Mouse (Mus musculus): ENCODE measurements around the gene Wfdc12. TPM values are rescaled to one million over a fixed set of nuclear protein-coding genes. Genes with fewer than 3 reads are reported as not detected.

The Wfdc12 gene
- total RNA-seq (2023; ENCODE audit: inconsistent age): not detected in 4 replicates

DNA sequence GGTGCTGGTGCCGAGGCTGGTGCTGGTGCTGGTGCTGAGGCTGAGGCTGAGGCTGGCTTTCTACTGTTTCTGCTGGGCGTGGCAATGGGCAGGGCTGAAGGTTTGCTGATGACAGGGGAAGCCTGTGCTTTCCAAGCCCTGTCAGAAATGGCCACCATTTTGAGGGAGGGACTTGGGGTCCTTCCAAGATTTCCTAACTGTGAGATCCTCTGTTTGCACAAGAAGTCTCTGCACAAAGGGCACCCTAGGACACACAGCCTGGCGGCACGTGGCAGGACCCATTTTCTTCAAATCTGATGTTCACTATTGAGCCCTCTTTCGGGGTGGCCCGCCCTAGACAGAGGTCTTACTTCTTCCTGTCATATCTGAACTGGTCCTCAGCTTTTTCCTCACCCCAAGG is at the start of gene Wfdc12:
TSS of gene Wfdc12 (minus strand) at position 33 of the 400 bp plus-strand sequence.

DNA sequence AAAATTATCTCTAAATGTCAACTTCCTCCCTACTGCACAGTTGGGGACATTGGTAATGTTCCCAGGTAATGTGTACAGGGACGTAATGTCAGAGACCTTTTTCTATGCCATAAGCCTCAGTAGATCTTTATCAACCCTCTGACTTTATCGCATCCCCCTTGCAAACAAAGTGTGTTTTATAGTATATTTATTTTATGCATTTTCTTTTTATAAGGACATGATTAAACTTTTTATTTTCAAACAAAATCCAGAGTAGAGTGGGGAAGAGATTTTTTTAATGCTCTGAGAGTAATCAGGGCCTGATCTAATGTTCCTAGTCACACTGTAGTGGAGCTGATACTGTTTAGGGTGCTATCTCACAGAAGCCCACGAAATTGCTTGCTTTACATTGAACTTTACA is 48.0 kb upstream of the Wfdc12 start, which contains the start of gene Svs2:
TSS of gene Svs2 (minus strand) at position 101 of the 400 bp plus-strand sequence.

DNA sequence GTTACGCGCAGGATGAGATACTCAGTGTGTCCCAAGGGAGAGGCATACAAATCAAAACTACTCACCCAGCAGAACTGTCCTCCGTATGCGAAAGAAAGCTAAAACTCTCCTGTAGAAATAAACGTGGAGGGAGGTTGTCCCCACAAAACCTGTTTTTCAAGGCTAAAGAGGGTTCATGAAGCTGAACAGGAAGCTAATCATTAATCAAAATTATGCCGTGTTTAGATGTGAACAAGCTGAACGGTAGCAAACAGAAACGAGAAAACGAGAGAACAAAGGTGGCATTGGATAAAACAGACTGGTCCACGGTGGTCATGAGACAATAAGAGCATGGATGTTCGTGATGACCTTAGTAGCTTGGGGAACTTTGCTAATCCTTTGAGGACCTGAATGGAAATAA is 31.1 kb upstream of the Wfdc12 start, which contains the start of gene Wfdc15b:
TSS of gene Wfdc15b (minus strand) at position 139 of the 400 bp plus-strand sequence.

DNA sequence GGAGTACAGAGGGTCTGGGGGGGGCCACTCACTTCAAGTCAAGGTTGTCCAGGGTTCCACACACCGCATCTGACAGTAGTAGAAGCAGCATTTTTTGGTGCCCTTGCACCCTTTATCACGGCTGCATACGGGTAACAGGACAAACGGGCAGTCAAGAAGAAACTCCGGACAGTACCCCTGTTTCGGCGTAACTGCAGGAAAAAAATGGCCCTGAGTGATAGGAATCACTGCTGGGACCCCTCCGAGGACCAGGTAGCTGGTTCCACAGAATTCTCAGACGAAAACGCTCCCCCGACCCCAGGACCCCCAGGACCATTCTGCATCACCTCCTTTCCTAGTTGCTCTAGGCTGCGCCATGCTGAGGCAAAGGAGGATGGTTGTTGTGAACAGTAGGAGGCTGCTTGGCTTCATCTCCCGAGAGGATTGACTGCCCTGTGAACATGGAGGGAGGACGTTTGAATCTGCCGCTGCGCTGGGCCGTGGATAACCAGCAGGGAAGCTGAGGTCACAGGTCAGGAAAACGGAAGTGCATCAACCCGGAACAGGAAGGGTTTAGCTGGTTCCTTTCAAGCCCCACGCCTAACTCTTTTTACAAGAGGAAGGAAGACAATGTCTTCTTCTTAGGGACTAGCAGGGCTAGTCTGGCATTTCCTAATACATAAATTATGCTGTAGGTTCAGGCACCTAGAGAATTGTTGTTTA is 9.4 kb upstream of the Wfdc12 start, which contains the start of gene Wfdc15a:
TSS of gene Wfdc15a (minus strand) at position 505 of the 702 bp plus-strand sequence.

DNA sequence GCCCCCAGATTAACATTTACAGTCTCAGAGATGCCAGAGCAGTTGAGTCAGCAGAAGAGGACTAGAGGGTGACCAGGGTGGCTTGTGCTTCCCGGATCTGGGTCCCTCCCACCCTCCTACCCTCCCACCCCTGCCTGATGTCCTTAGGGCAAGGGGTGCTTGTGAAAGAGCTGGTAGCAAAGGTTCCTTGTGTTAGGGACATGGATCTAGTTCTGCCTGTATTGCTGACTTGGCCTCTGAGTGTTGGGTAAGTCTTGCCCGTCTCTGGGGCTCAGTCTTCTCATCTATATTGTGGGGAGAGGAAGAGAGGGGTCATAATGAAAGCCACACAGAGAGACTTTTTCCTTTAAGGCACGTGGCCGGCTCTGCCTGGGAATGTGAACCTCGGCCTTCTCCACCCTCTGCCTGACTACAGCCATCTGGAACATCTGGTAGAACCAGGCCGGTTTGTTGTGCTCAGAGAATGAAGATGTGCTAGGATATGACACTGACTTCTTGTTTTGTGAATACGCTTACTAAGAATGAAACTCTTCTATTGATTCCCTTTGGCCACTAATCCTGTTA is 7.6 kb downstream of the Wfdc12 start, which contains the start of gene Wfdc5:
TSS of gene Wfdc5 (minus strand) at position 51 of the 564 bp plus-strand sequence.

DNA sequence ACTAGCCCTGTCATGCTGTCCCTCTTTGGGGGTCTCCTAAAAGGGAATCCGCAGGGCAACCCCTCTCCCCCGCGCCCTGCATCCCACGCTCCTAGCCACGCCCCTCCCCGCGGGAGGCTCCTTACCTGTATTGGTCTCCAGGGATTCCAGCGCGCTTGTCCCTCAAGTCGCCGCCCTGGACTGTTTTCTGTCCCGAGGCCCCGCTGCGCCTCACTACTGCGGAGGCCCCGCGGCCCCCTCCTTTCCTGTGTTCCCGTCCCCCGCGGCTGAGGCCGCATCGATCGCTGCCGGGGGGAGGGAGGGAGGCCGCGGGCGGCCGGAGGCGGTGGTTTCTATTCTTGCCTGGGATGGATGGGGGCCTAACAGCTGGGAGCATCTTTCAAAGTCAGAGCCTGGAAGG is 19.5 kb downstream of the Wfdc12 start, which contains the start of gene Kcns1:
TSS of gene Kcns1 (minus strand) at position 212 of the 400 bp plus-strand sequence.

Other genes starting within 250 kb of the Wfdc12 start
- 104 to 114 TPM (median 108 TPM) in 4 replicates for gene Ywhab, start 195.6 kb downstream of the Wfdc12 start, total RNA-seq (2023; ENCODE audit: inconsistent age)
- gene Pabpc1l, start 165.2 kb downstream of the Wfdc12 start, total RNA-seq (2023; ENCODE audit: inconsistent age): 2.7 to 4.5 TPM (median 3.1 TPM) in 4 replicates
- 199 to 244 TPM (median 233 TPM) in 4 replicates for gene Stk4, start 120.3 kb downstream of the Wfdc12 start, total RNA-seq (2023; ENCODE audit: inconsistent age)
- gene Tomm34, start 119.4 kb downstream of the Wfdc12 start, total RNA-seq (2023; ENCODE audit: inconsistent age): 76.7 to 79.8 TPM (median 78.3 TPM) in 4 replicates
- not detected in 4 replicates for gene Kcns1, start 19.5 kb downstream of the Wfdc12 start, total RNA-seq (2023; ENCODE audit: inconsistent age)
- gene Wfdc5, start 7.9 kb downstream of the Wfdc12 start, total RNA-seq (2023; ENCODE audit: inconsistent age): not detected in 4 replicates
- not detected in 4 replicates for gene Wfdc15a, start 9.5 kb upstream of the Wfdc12 start, total RNA-seq (2023; ENCODE audit: inconsistent age)
- gene Wfdc15b, start 31.1 kb upstream of the Wfdc12 start, total RNA-seq (2023; ENCODE audit: inconsistent age): not detected in 4 replicates
- not detected in 4 replicates for gene Svs2, start 47.9 kb upstream of the Wfdc12 start, total RNA-seq (2023; ENCODE audit: inconsistent age)
- gene Svs3b, start 66.0 kb upstream of the Wfdc12 start, total RNA-seq (2023; ENCODE audit: inconsistent age): not detected in 4 replicates
- not detected in 4 replicates for gene Svs4, start 87.9 kb upstream of the Wfdc12 start, total RNA-seq (2023; ENCODE audit: inconsistent age)
- not detected in 4 replicates for gene Svs3a, start 98.7 kb upstream of the Wfdc12 start, total RNA-seq (2023; ENCODE audit: inconsistent age)
- gene Svs6, start 126.1 kb upstream of the Wfdc12 start, total RNA-seq (2023; ENCODE audit: inconsistent age): not detected in 4 replicates
- 1.7 TPM in 1 of 4 replicates, not detected in the others for gene Svs5, start 142.1 kb upstream of the Wfdc12 start, total RNA-seq (2023; ENCODE audit: inconsistent age)
- 6.4 to 8.2 TPM (median 6.7 TPM) in 4 replicates for gene Slpi, start 198.5 kb upstream of the Wfdc12 start, total RNA-seq (2023; ENCODE audit: inconsistent age)
- 0.24 to 0.69 TPM (median 0.34 TPM) in 4 replicates for gene Rbpjl, start 212.5 kb upstream of the Wfdc12 start, total RNA-seq (2023; ENCODE audit: inconsistent age)
- 0.35 to 0.83 TPM (median 0.39 TPM) in 3 of 4 replicates, not detected in the other for gene Matn4, start 214.6 kb upstream of the Wfdc12 start, total RNA-seq (2023; ENCODE audit: inconsistent age)